Mouse (Mus musculus) E14TG2a.4 (cell line): ENCODE measurements around the gene Gm28372.

Experiments used
- CTCF ChIP-seq: conservative IDR thresholded peaks from 2 replicates; pipeline ENCODE4 v1.5.1; 2014; ENCODE audit warnings: low read length
- POU5F1 ChIP-seq: IDR thresholded peaks from 2 replicates; pipeline ENCODE4 v1.6.1; 2014; ENCODE audit warnings: low read length, borderline replicate concordance

- TF ChIP-seq CTCF = peak; percentile 64
- TF ChIP-seq POU5F1 = no peak
Observed at GRCm38 (mm10) chr2:130433152-130433551, 28.1 kb downstream of the Gm28372 start.
